Mouse (Mus musculus): ENCODE results near the gene Serinc1.

The Serinc1 gene

GRCm38 (mm10) chr10:57485908-57486541 is 46.3 kb downstream of the Serinc1 start, which contains the start of gene Hsf2:
Hsf2 (plus strand) TSS chr10:57486385.
- peak; percentile 91 to 96 for DNase-seq (ENCODE audit: low spot score in 2 of 2)

GRCm38 (mm10) chr10:57484741-57485140 is 47.6 kb downstream of the Serinc1 start:
- DNase-seq (ENCODE audit: low spot score in 2 of 2): no peak

GRCm38 (mm10) chr10:57481717-57482116 is 50.6 kb downstream of the Serinc1 start:
- no peak for DNase-seq (ENCODE audit: low spot score in 2 of 2)

GRCm38 (mm10) chr10:57477121-57477843 is 55.0 kb downstream of the Serinc1 start:
- no peak for DNase-seq (ENCODE audit: low spot score in 2 of 2)
